In genomic region chr10:77484205-77484935, GRCm38 (mm10) we compare ENCODE assay signal across 8 mouse cellular contexts. TPM values are rescaled to one million over a fixed set of nuclear protein-coding genes. Genes with fewer than 3 reads are reported as not detected.
A peak's percentile ranks its signal among the peaks of the same experiment; 100 is the strongest.
DNase-seq lines count a peak whose midpoint lies in the region; ATAC-seq and TF ChIP-seq lines count a peak whose summit lies in the region.

No protein-coding gene starts in this region.

- H3K27ac ChIP-seq in forebrain, embryonic 10.5 days: 0 out of 2 replicates have a peak overlapping the region, but pooled peaks have one; percentile 40
- H3K27ac ChIP-seq in forebrain, postnatal 0 days (ENCODE audit: low read depth, low read length): no peak overlapping the region
- H3K27ac ChIP-seq in liver, postnatal 0 days (ENCODE audit: low read depth): no peak overlapping the region

- H3K36me3 ChIP-seq in forebrain, embryonic 10.5 days (replicated peaks): peaks cover 41% of the 10 kb centered on the region
- peaks cover 31% of the 10 kb centered on the region for H3K36me3 ChIP-seq in forebrain, postnatal 0 days (ENCODE audit: insufficient read depth)
- H3K36me3 ChIP-seq in liver, postnatal 0 days (replicated peaks; ENCODE audit: insufficient read depth, low read length): peaks cover 30% of the 10 kb centered on the region

- no peak overlapping the region for H3K9ac ChIP-seq in forebrain, postnatal 0 days
- H3K9ac ChIP-seq in liver, postnatal 0 days (replicated peaks): no peak overlapping the region

- no peak overlapping the region for H3K4me2 ChIP-seq in forebrain, postnatal 0 days (ENCODE audit: low read depth)
- H3K4me2 ChIP-seq in liver, postnatal 0 days (ENCODE audit: low read depth, low read length): no peak overlapping the region

- peaks cover 10% of the 10 kb centered on the region for H3K4me1 ChIP-seq in forebrain, embryonic 10.5 days
- no peaks in the 10 kb centered on the region for H3K4me1 ChIP-seq in forebrain, postnatal 0 days (ENCODE audit: insufficient read depth)
- H3K4me1 ChIP-seq in liver, postnatal 0 days (ENCODE audit: insufficient read depth): 0 out of 2 replicates have a peak, but pooled peaks cover 3% of the 10 kb centered on the region

- 80% methylated on average over 18 of the region's 18 CpGs for WGBS in forebrain, embryonic 10.5 days
- 76% methylated on average over 18 of the region's 18 CpGs for WGBS in forebrain, postnatal 0 days
- 37% methylated on average over 18 of the region's 18 CpGs for WGBS in liver, postnatal 0 days (ENCODE audit: insufficient replicate concordance)

- ATAC-seq in forebrain, postnatal 0 days: no peak
- peak; percentile 69 for ATAC-seq in liver, postnatal 0 days

- no peak for DNase-seq in forebrain, embryonic 10.5 days (ENCODE audit: extremely low spot score, low spot score)
- DNase-seq in forebrain, postnatal 0 days: no peak
- DNase-seq in gastrocnemius, adult 18-20 months (ENCODE audit: low spot score): peak; percentile 31
- DNase-seq in kidney, adult 11 months: peak; percentile 75
- DNase-seq in liver, postnatal 0 days: peak; percentile 54
- DNase-seq in urinary bladder, postnatal 25 days (ENCODE audit: low spot score): peak; percentile 36
- no peak for DNase-seq in layer of hippocampus, adult 18-20 months (ENCODE audit: low spot score in 2 of 2)
- no peak for DNase-seq in layer of hippocampus, adult 8-10 months (ENCODE audit: low spot score in 2 of 2)

- H3K27me3 ChIP-seq in forebrain, embryonic 10.5 days (ENCODE audit: poor library complexity, severe bottlenecking): no peaks in the 10 kb centered on the region
- H3K27me3 ChIP-seq in forebrain, postnatal 0 days (ENCODE audit: insufficient read depth, low read length): no peaks in the 10 kb centered on the region
- H3K27me3 ChIP-seq in liver, postnatal 0 days (ENCODE audit: insufficient read depth, low read length): no peaks in the 10 kb centered on the region

- H3K9me3 ChIP-seq in forebrain, embryonic 10.5 days: no peaks in the 10 kb centered on the region
- no peaks in the 10 kb centered on the region for H3K9me3 ChIP-seq in forebrain, postnatal 0 days (ENCODE audit: low read length)
- no peaks in the 10 kb centered on the region for H3K9me3 ChIP-seq in liver, postnatal 0 days (ENCODE audit: low read length)

- no peak for TF ChIP-seq CTCF in forebrain, postnatal 0 days (IDR thresholded peaks at IDR 0.05; ENCODE audit: low read depth)
- no peak for TF ChIP-seq CTCF in liver, postnatal 0 days (IDR thresholded peaks at IDR 0.05; ENCODE audit: low read depth)

- H3K4me3 ChIP-seq in forebrain, embryonic 10.5 days: no peak overlapping the region
- H3K4me3 ChIP-seq in forebrain, postnatal 0 days (ENCODE audit: low read depth, low read length): no peak overlapping the region
- H3K4me3 ChIP-seq in liver, postnatal 0 days (ENCODE audit: low read depth, low read length): no peak overlapping the region

- peak; percentile 44; the same call in 1 of the 2 replicates for TF ChIP-seq EP300 in liver, postnatal 0 days (IDR thresholded peaks at IDR 0.05; ENCODE audit: low read depth)

RNA-seq across cellular contexts. Expression of gene Fam207a, which starts 31.2 kb away (rescaled TPM):
- 41.2 and 43.2 TPM in 2 replicates for polyA plus RNA-seq in forebrain, embryonic 10.5 days (2016; fragmentation: Nextera tagmentation; extraction: Ambion mirVana)
- 42.2 and 43.2 TPM in 2 replicates for total RNA-seq in forebrain, postnatal 0 days (2014; rRNA removed)
- 30.4 and 34.9 TPM in 2 replicates for polyA plus RNA-seq in forebrain, postnatal 0 days (2015; fragmentation: Nextera tagmentation; extraction: Ambion mirVana)
- total RNA-seq in gastrocnemius, adult 18-20 months (2021): 1 to 10 TPM; 6.9 to 8.7 TPM
- 14.8 and 15.5 TPM in 2 replicates for polyA plus RNA-seq in liver, postnatal 0 days (2015; fragmentation: Nextera tagmentation; extraction: Ambion mirVana)
- 10 to 100 TPM; 37.6 to 40.5 TPM for total RNA-seq in layer of hippocampus, adult 18-20 months (2021)
- total RNA-seq in layer of hippocampus, adult 8-10 months (2022): 10 to 100 TPM; 30.5 to 39.0 (median 31.9) TPM

RNA-seq across cellular contexts. Expression of gene Itgb2, which starts 45.7 kb away (rescaled TPM):
- 0.44 and 0.76 TPM in 2 replicates for polyA plus RNA-seq in forebrain, embryonic 10.5 days (2016; fragmentation: Nextera tagmentation; extraction: Ambion mirVana)
- 0.77 and 1.1 TPM in 2 replicates for total RNA-seq in forebrain, postnatal 0 days (2014; rRNA removed)
- polyA plus RNA-seq in forebrain, postnatal 0 days (2015; fragmentation: Nextera tagmentation; extraction: Ambion mirVana): 0.86 and 1.2 TPM in 2 replicates
- 1 to 10 TPM; 1.4 to 1.7 TPM for total RNA-seq in gastrocnemius, adult 18-20 months (2021)
- 18.7 and 23.1 TPM in 2 replicates for polyA plus RNA-seq in liver, postnatal 0 days (2015; fragmentation: Nextera tagmentation; extraction: Ambion mirVana)
- total RNA-seq in layer of hippocampus, adult 18-20 months (2021): 1 to 10 TPM; 3.6 to 4.5 TPM
- 10 to 100 TPM in 2 of 4 experiments, 1 to 10 TPM in 2; 3.8 to 36.2 (median 15.3) TPM for total RNA-seq in layer of hippocampus, adult 8-10 months (2022)

Comparison
In these comparisons a context has a peak if more than half of its experiments do, and no peak if none do; other contexts are left out.
1. DNase-seq: peak in gastrocnemius, adult 18-20 months (single experiment), kidney, adult 11 months (single experiment), liver, postnatal 0 days (single experiment) and urinary bladder, postnatal 25 days (single experiment); none in forebrain, embryonic 10.5 days (single experiment), forebrain, postnatal 0 days (single experiment), layer of hippocampus, adult 18-20 months (0 of 2) and layer of hippocampus, adult 8-10 months (0 of 2).